Mouse (Mus musculus) urinary bladder, adult 18-20 months (tissue): ENCODE results near the gene Stox2.

Experiments
- DNase-seq, 2 experiments: peaks; one replicate each; pipeline ENCODE4 v3.0.0; 2022; ENCODE audit warnings: low spot score in 2 of 2, mixed read lengths in 2 of 2

The Stox2 gene

GRCm38 (mm10) chr8:47182771-47183558 is 263.2 kb downstream of the Stox2 start:
- DNase-seq, result no peak

- no peak for DNase-seq
These were observed 263.9 kb downstream of the Stox2 start for GRCm38 (mm10) chr8:47182292-47182691.

GRCm38 (mm10) chr8:47181032-47181698 is 265.0 kb downstream of the Stox2 start:
- DNase-seq, result no peak

GRCm38 (mm10) chr8:47180181-47180580 is 266.0 kb downstream of the Stox2 start:
- DNase-seq, result no peak

- DNase-seq, result no peak
These were observed 267.4 kb downstream of the Stox2 start for GRCm38 (mm10) chr8:47178785-47179184.

- no peak for DNase-seq
These were observed 272.3 kb downstream of the Stox2 start for GRCm38 (mm10) chr8:47173823-47174222.

GRCm38 (mm10) chr8:47172848-47173247 is 273.3 kb downstream of the Stox2 start:
- DNase-seq, result no peak

GRCm38 (mm10) chr8:47160688-47161087 is 285.5 kb downstream of the Stox2 start:
- DNase-seq, result no peak

- no peak for DNase-seq
These were observed 291.6 kb downstream of the Stox2 start for GRCm38 (mm10) chr8:47154521-47154920.

- DNase-seq, result no peak
These were observed 300.9 kb downstream of the Stox2 start for GRCm38 (mm10) chr8:47145258-47145657.

GRCm38 (mm10) chr8:47136047-47136446 is 310.1 kb downstream of the Stox2 start:
- no peak for DNase-seq

GRCm38 (mm10) chr8:47135586-47135985 is 310.6 kb downstream of the Stox2 start:
- DNase-seq, result peak in 1 of 2 experiments; percentile 15

- no peak for DNase-seq
These were observed 311.4 kb downstream of the Stox2 start for GRCm38 (mm10) chr8:47134736-47135135.

GRCm38 (mm10) chr8:47133381-47133780 is 312.8 kb downstream of the Stox2 start:
- DNase-seq, result no peak
